Comparison of ENCODE assay signal across 26 mouse cellular contexts in genomic region chr5:103971051-103971450, GRCm38 (mm10). TPM values are rescaled to one million over a fixed set of nuclear protein-coding genes. Genes with fewer than 3 reads are reported as not detected.
A peak's percentile ranks its signal among the peaks of the same experiment; 100 is the strongest.
DNase-seq lines count a peak whose midpoint lies in the region; ATAC-seq and TF ChIP-seq lines count a peak whose summit lies in the region.
"Had no signal": no experiment of that assay in that cellular context is flagged by ENCODE, and none has a peak within 500 bp of the region (broad histone marks: within the 10 kb centered on the region; RNA-seq: fewer than 3 reads in every experiment).

No protein-coding gene starts in this region.

- WGBS in intestine, embryonic 14.5 days = 75% methylated on average over 5 of the region's 5 CpGs
- 79% methylated on average over 5 of the region's 5 CpGs for WGBS in intestine, embryonic 16.5 days

- no peak for DNase-seq in frontal cortex, adult 2 months (ENCODE audit: extremely low spot score in 1 of 2, low spot score in 1 of 2)
- peak; percentile 44 for DNase-seq in intestine, embryonic 14.5 days (ENCODE audit: low spot score)
- DNase-seq in A20 (ENCODE audit: low read depth, low spot score) (peak; percentile 5), MEL (ENCODE audit: low read depth, low spot score) (peak; percentile 21)
- no peak for DNase-seq in cerebellum, postnatal 4 days (ENCODE audit: low spot score in 2 of 2)
- DNase-seq in ovary, postnatal 10 days (ENCODE audit: low spot score) = no peak
- DNase-seq: adrenal gland, adult 2 months; adrenal gland, postnatal 10 days; adrenal gland, postnatal 25 days; cerebellum, adult 11 months; cerebellum, adult 18-20 months; cerebellum, adult 8-10 months; cerebellum, adult 9-11 months; cerebellum, postnatal 14 days; cerebellum, postnatal 36 days; forebrain, postnatal 0 days had no signal

- no peaks in the 10 kb centered on the region for H3K9me3 ChIP-seq in intestine, embryonic 14.5 days (ENCODE audit: control insufficient read depth, low read length)
- H3K9me3 ChIP-seq in intestine, embryonic 16.5 days (ENCODE audit: control insufficient read depth, low read length) = no peaks in the 10 kb centered on the region
- H3K9me3 ChIP-seq in MEL (replicated peaks; ENCODE audit: insufficient read depth, low read length) = no peaks in the 10 kb centered on the region
- H3K9me3 ChIP-seq: embryonic facial prominence, embryonic 10.5 days; embryonic facial prominence, embryonic 12.5 days; forebrain, embryonic 13.5 days; forebrain, embryonic 15.5 days had no signal

- H3K9ac ChIP-seq in intestine, embryonic 14.5 days (ENCODE audit: low read length) = no peak overlapping the region
- H3K9ac ChIP-seq in intestine, embryonic 16.5 days (ENCODE audit: low read depth, low read length) = no peak overlapping the region
- no peak overlapping the region for H3K9ac ChIP-seq in MEL (ENCODE audit: control insufficient read depth, low read depth, low read length, poor library complexity, severe bottlenecking)
- H3K9ac ChIP-seq: embryonic facial prominence, embryonic 12.5 days; forebrain, embryonic 13.5 days; forebrain, embryonic 15.5 days; forebrain, postnatal 0 days had no signal

- no peak for TF ChIP-seq POLR2A in MEL (IDR thresholded peaks at IDR 0.05; ENCODE audit: control insufficient read depth in 1 of 2, insufficient read depth in 1 of 2, low read depth in 1 of 2, low read length in 2 of 2, poor library complexity in 1 of 2)

- peak; percentile 20; the same call in 1 of the 2 replicates for ATAC-seq in frontal cortex, adult (ENCODE audit: low TSS enrichment)
- ATAC-seq in intestine, embryonic 14.5 days (replicated peaks; ENCODE audit: low FRiP score, low TSS enrichment, low read depth) = no peak
- ATAC-seq in intestine, embryonic 16.5 days = no peak
- ATAC-seq: forebrain, embryonic 13.5 days; forebrain, embryonic 15.5 days; forebrain, postnatal 0 days had no signal

- TF ChIP-seq CTCF in MEL (IDR thresholded peaks at IDR 0.05 in 2 of 3, conservative IDR thresholded peaks at IDR 0.05 in 1 of 3; ENCODE audit: control insufficient read depth in 1 of 3, insufficient read depth in 1 of 3, low read depth in 2 of 3, low read length in 3 of 3, poor library complexity in 1 of 3, severe bottlenecking in 1 of 3) = no peak

- H3K4me3 ChIP-seq in intestine, embryonic 14.5 days (ENCODE audit: low read depth, low read length) = no peak overlapping the region
- H3K4me3 ChIP-seq in intestine, embryonic 16.5 days (ENCODE audit: low read length) = no peak overlapping the region
- H3K4me3 ChIP-seq in MEL (ENCODE audit: control insufficient read depth in 1 of 2, insufficient read depth in 1 of 2, low read depth in 2 of 2, low read length in 2 of 2) = no peak overlapping the region
- H3K4me3 ChIP-seq: embryonic facial prominence, embryonic 10.5 days; embryonic facial prominence, embryonic 12.5 days; forebrain, embryonic 13.5 days; forebrain, embryonic 15.5 days had no signal

- TF ChIP-seq EP300 in MEL (IDR thresholded peaks at IDR 0.05; ENCODE audit: low read depth in 1 of 2, low read length in 2 of 2) = no peak

- H3K4me1 ChIP-seq in intestine, embryonic 14.5 days (replicated peaks; ENCODE audit: control insufficient read depth, insufficient read depth, low read length) = no peaks in the 10 kb centered on the region
- 0 out of 2 replicates have a peak, but pooled peaks cover 2% of the 10 kb centered on the region for H3K4me1 ChIP-seq in intestine, embryonic 16.5 days (ENCODE audit: control insufficient read depth, insufficient read depth, low read length)
- H3K4me1 ChIP-seq in MEL (ENCODE audit: control insufficient read depth in 1 of 2, insufficient read depth in 2 of 2, low read length in 2 of 2) = peaks cover 0 to 6% of the 10 kb centered on the region in 2 experiments; a peak in 2 of 4 replicates
- H3K4me1 ChIP-seq: embryonic facial prominence, embryonic 12.5 days; forebrain, embryonic 13.5 days; forebrain, embryonic 15.5 days had no signal

- H3K27me3 ChIP-seq in intestine, embryonic 14.5 days (replicated peaks; ENCODE audit: control insufficient read depth, insufficient read depth, low read length) = no peaks in the 10 kb centered on the region
- H3K27me3 ChIP-seq in intestine, embryonic 16.5 days (replicated peaks; ENCODE audit: control insufficient read depth, insufficient read depth, low read length) = no peaks in the 10 kb centered on the region
- no peaks in the 10 kb centered on the region; a peak in 1 of 4 replicates for H3K27me3 ChIP-seq in MEL (ENCODE audit: control insufficient read depth in 1 of 2, insufficient read depth in 2 of 2, low read length in 2 of 2)
- H3K27me3 ChIP-seq: embryonic facial prominence, embryonic 12.5 days; forebrain, embryonic 13.5 days; forebrain, embryonic 15.5 days had no signal

- no peaks in the 10 kb centered on the region for H3K36me3 ChIP-seq in intestine, embryonic 14.5 days (ENCODE audit: control insufficient read depth, insufficient read depth, low read length)
- no peaks in the 10 kb centered on the region for H3K36me3 ChIP-seq in intestine, embryonic 16.5 days (ENCODE audit: control insufficient read depth, insufficient read depth, low read length)
- 0 out of 4 replicates have a peak, but pooled peaks cover 0 to 3% of the 10 kb centered on the region in 2 experiments for H3K36me3 ChIP-seq in MEL (ENCODE audit: control insufficient read depth in 1 of 2, insufficient read depth in 2 of 2, low read length in 2 of 2)
- H3K36me3 ChIP-seq: embryonic facial prominence, embryonic 10.5 days; embryonic facial prominence, embryonic 12.5 days; forebrain, embryonic 15.5 days had no signal

- H3K27ac ChIP-seq in intestine, embryonic 14.5 days (ENCODE audit: low read depth) = no peak overlapping the region
- no peak overlapping the region for H3K27ac ChIP-seq in intestine, embryonic 16.5 days (ENCODE audit: low read length)
- H3K27ac ChIP-seq in MEL (ENCODE audit: control insufficient read depth, low read depth, low read length) = no peak overlapping the region
- H3K27ac ChIP-seq: embryonic facial prominence, embryonic 10.5 days; embryonic facial prominence, embryonic 12.5 days; forebrain, embryonic 13.5 days; forebrain, embryonic 15.5 days had no signal

- H3K79me2 ChIP-seq in MEL (ENCODE audit: control insufficient read depth, insufficient read depth, low read length, poor library complexity) = no peaks in the 10 kb centered on the region

- no peak overlapping the region for H3K4me2 ChIP-seq in intestine, embryonic 14.5 days (ENCODE audit: low read length)
- H3K4me2 ChIP-seq in intestine, embryonic 16.5 days (ENCODE audit: low read depth, low read length) = no peak overlapping the region
- H3K4me2 ChIP-seq: embryonic facial prominence, embryonic 12.5 days; forebrain, embryonic 13.5 days; forebrain, embryonic 15.5 days had no signal

- TF ChIP-seq RAD21 in MEL (IDR thresholded peaks at IDR 0.05; ENCODE audit: low read depth, low read length) = no peak

TF ChIP-seq in MEL, 35 proteins besides CTCF, POLR2A, EP300 and RAD21:
- TF ChIP-seq SIN3A (IDR thresholded peaks at IDR 0.05; ENCODE audit: low read length) (no peak), GATA1 (IDR thresholded peaks at IDR 0.05; ENCODE audit: low read depth, low read length) (peak; percentile 51)

RNA-seq across cellular contexts. Expression of gene Hsd17b13, which starts 6.2 kb away (rescaled TPM):
- 0.32 and 0.34 TPM in 2 replicates for polyA plus RNA-seq in frontal cortex, adult 2 months (2012; rRNA removed)
- 1.9 and 4.6 TPM in 2 replicates for polyA plus RNA-seq in intestine, embryonic 14.5 days (2014; fragmentation: Nextera tagmentation; extraction: Ambion mirVana)
- 36.9 and 49.5 TPM in 2 replicates for polyA plus RNA-seq in intestine, embryonic 16.5 days (2015; fragmentation: Nextera tagmentation; extraction: Ambion mirVana)
- not detected in 2 replicates for total RNA-seq in MEL (2012; rRNA removed)
- under 1 TPM in 1 of 2 experiments, not detected in 1; 0.08 TPM for polyA plus RNA-seq in MEL (2012; ENCODE audit: insufficient read depth in 1 of 2, insufficient read length in 2 of 2, low read depth in 1 of 2, low replicate concordance in 2 of 2, missing spikeins in 1 of 2)
- total RNA-seq: adrenal gland, postnatal 25 days; ES-E14; forebrain, postnatal 0 days had no signal
- polyA plus RNA-seq: adrenal gland, adult 2 months; brain, embryonic 14.5 days; C2C12; embryonic facial prominence, embryonic 10.5 days; embryonic facial prominence, embryonic 12.5 days; forebrain, embryonic 11.5 days; forebrain, embryonic 13.5 days; forebrain, embryonic 15.5 days had no signal

RNA-seq across cellular contexts. Expression of gene Hsd17b11, which starts 50.7 kb away (rescaled TPM):
- polyA plus RNA-seq in frontal cortex, adult 2 months (2012; rRNA removed) = 48.7 and 49.3 TPM in 2 replicates
- polyA plus RNA-seq in intestine, embryonic 14.5 days (2014; fragmentation: Nextera tagmentation; extraction: Ambion mirVana) = 6.2 and 6.5 TPM in 2 replicates
- 10.6 and 10.7 TPM in 2 replicates for polyA plus RNA-seq in intestine, embryonic 16.5 days (2015; fragmentation: Nextera tagmentation; extraction: Ambion mirVana)
- 8.7 and 11.2 TPM in 2 replicates for total RNA-seq in MEL (2012; rRNA removed)
- 10 to 100 TPM in 1 of 2 experiments, not detected in 1; 16.0 TPM for polyA plus RNA-seq in MEL (2012; ENCODE audit: insufficient read depth in 1 of 2, insufficient read length in 2 of 2, low read depth in 1 of 2, low replicate concordance in 2 of 2, missing spikeins in 1 of 2)

RNA-seq across cellular contexts. Expression of gene Klhl8, which starts 60.0 kb away (rescaled TPM):
- 28.9 and 29.4 TPM in 2 replicates for polyA plus RNA-seq in frontal cortex, adult 2 months (2012; rRNA removed)
- polyA plus RNA-seq in intestine, embryonic 14.5 days (2014; fragmentation: Nextera tagmentation; extraction: Ambion mirVana) = 9.8 and 10.3 TPM in 2 replicates
- polyA plus RNA-seq in intestine, embryonic 16.5 days (2015; fragmentation: Nextera tagmentation; extraction: Ambion mirVana) = 6.7 and 7.3 TPM in 2 replicates
- total RNA-seq in MEL (2012; rRNA removed) = 5.1 and 6.2 TPM in 2 replicates
- 1 to 10 TPM in 1 of 2 experiments, not detected in 1; 5.6 TPM for polyA plus RNA-seq in MEL (2012; ENCODE audit: insufficient read depth in 1 of 2, insufficient read length in 2 of 2, low read depth in 1 of 2, low replicate concordance in 2 of 2, missing spikeins in 1 of 2)

Comparison
In these comparisons a context has a peak if more than half of its experiments do, and no peak if none do; other contexts are left out.
1. DNase-seq: peak in intestine, embryonic 14.5 days (single experiment), A20 (single experiment) and MEL (single experiment); none in frontal cortex, adult 2 months (0 of 2), cerebellum, postnatal 4 days (0 of 2) and ovary, postnatal 10 days (single experiment).